Mouse (Mus musculus) forebrain, postnatal 0 days (tissue): ENCODE measurements around the gene Olfr467. TPM values are rescaled to one million over a fixed set of nuclear protein-coding genes. Genes with fewer than 3 reads are reported as not detected.
"Not testable (repeated sequence)": the region's sequence is repeated elsewhere in the genome, so short reads cannot be mapped to it uniquely, and the experiment has no call there.

Source experiments
- ATAC-seq: fragments of 200-750 bp; cut with Nextera tagmentation; 2 replicates; pipeline ENCODE4 v1.8.0; 2017; ENCODE audit warnings: mild to moderate bottlenecking, moderate library complexity
- DNase-seq: peaks from one replicate; pipeline ENCODE4 v3.0.0-alpha.2; 2015
- H3K27ac ChIP-seq: fragments of 300-500 bp; sonication (generic); 2 replicates; pipeline ENCODE4 v1.5.1; 2014; ENCODE audit warnings: low read depth, mild to moderate bottlenecking, antibody characterized with exemption, low read length, moderate library complexity, mixed read lengths
- H3K27me3 ChIP-seq: fragments of 300-500 bp; sonication (generic); 2 replicates; pipeline ENCODE4 v1.6.1; 2014; ENCODE audit warnings: mild to moderate bottlenecking, low read length, mixed read lengths; ENCODE audit not compliant: insufficient read depth
- H3K36me3 ChIP-seq: fragments of 300-500 bp; sonication (generic); 2 replicates; pipeline ENCODE4 v1.6.1; 2014; ENCODE audit warnings: mild to moderate bottlenecking, moderate library complexity; ENCODE audit not compliant: insufficient read depth
- H3K4me1 ChIP-seq: fragments of 300-500 bp; sonication (generic); 2 replicates; pipeline ENCODE4 v1.6.1; 2014; ENCODE audit warnings: antibody characterized with exemption; ENCODE audit not compliant: insufficient read depth
- H3K4me2 ChIP-seq: fragments of 300-500 bp; sonication (generic); 2 replicates; pipeline ENCODE4 v1.6.1; 2014; ENCODE audit warnings: low read depth, mild to moderate bottlenecking, moderate library complexity
- H3K4me3 ChIP-seq: fragments of 300-500 bp; sonication (generic); 2 replicates; pipeline ENCODE4 v1.5.1; 2014; ENCODE audit warnings: low read depth, low read length, mixed read lengths
- H3K9ac ChIP-seq: fragments of 300-500 bp; sonication (generic); 2 replicates; pipeline ENCODE4 v1.6.1; 2014; ENCODE audit warnings: mild to moderate bottlenecking
- H3K9me3 ChIP-seq: fragments of 300-500 bp; sonication (generic); 2 replicates; pipeline ENCODE4 v1.6.1; 2016; ENCODE audit warnings: low read length
- CTCF ChIP-seq: sonication (generic); IDR thresholded peaks from 2 replicates; pipeline ENCODE4 v1.5.1; 2016; ENCODE audit warnings: antibody characterized with exemption, control low read depth, low read depth
- WGBS: fragments of 180-500 bp; shearing (Covaris S2); extraction: QIAGEN DNeasy Blood & Tissue Kit; methylation state at CpG from one replicate; pipeline ENCODE4 v1.1.7; 2014; 5-methylcytosine and 5-hydroxymethylcytosine counted together
- polyA plus RNA-seq: library from polyadenylated mRNA; unstranded; fragments of >200 nt; fragmentation: Nextera tagmentation; extraction: Ambion mirVana; gene quantifications from 2 replicates; pipeline ENCODE4 v1.2.1, GENCODE M21; 2015
- total RNA-seq: library from RNA; depleted of rRNA; stranded (reverse); fragments of >200 nt; gene quantifications from 2 replicates; pipeline ENCODE4 v1.2.3, GENCODE M21; 2014; rRNA removed

Olfr467 gene
- total and polyA plus RNA-seq, 2 experiments from 2014 or later = not detected

GRCm38 (mm10) chr7:107802138-107802537 is 9.9 kb upstream of the Olfr467 start:
- no peaks in the 10 kb centered on the region for H3K36me3 ChIP-seq
- no peaks in the 10 kb centered on the region for H3K4me1 ChIP-seq
- H3K9me3 ChIP-seq = no peaks in the 10 kb centered on the region
- H3K4me3 ChIP-seq = no peak overlapping the region
- no peak overlapping the region for H3K4me2 ChIP-seq
- 81% methylated on average over 3 of the region's 3 CpGs for WGBS
- no peaks in the 10 kb centered on the region for H3K27me3 ChIP-seq
- no peak for ATAC-seq
- H3K9ac ChIP-seq = no peak overlapping the region
- no peak for DNase-seq
- no peak overlapping the region for H3K27ac ChIP-seq
- no peak for TF ChIP-seq CTCF

- Histone ChIP-seq H3K4me1 (no peaks in the 10 kb centered on the region), H3K4me2 (no peak overlapping the region), H3K27ac (no peak overlapping the region), H3K4me3 (no peak overlapping the region), H3K36me3 (no peaks in the 10 kb centered on the region), H3K9ac (no peak overlapping the region), H3K9me3 (no peaks in the 10 kb centered on the region), H3K27me3 (no peaks in the 10 kb centered on the region)
- ATAC-seq = no peak
- no peak for DNase-seq
- TF ChIP-seq CTCF = peak; percentile 21; the same call in 1 of the 2 replicates
Observed at GRCm38 (mm10) chr7:107819442-107819841, 7.4 kb downstream of the Olfr467 start.

- H3K4me3 ChIP-seq, H3K9me3 ChIP-seq, H3K27me3 ChIP-seq, ATAC-seq, H3K9ac ChIP-seq, H3K36me3 ChIP-seq, H3K4me2 ChIP-seq, H3K4me1 ChIP-seq, H3K27ac ChIP-seq, DNase-seq: not testable (repeated sequence)
- 73% methylated on average over 2 of the region's 2 CpGs for WGBS
Observed at GRCm38 (mm10) chr7:107823867-107824266, 11.8 kb downstream of the Olfr467 start.

DNA sequence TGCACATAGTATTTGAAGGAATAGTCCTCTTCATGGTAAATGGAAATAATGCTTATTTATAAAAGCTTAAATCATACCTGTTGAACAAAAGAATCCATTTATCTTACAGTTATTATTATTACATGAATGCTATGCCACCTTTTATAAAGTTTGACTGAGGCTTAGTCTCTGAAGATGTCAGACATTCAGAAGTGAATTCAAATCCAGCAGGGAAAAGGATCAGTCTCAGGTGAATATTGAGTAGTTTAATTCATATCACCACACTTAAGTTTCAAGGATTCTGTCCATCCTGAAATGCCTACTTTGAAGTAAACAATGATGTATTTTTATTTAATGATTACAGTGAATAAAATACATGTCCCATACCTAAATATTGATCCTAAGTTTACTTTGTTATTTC is 13.4 kb downstream of the Olfr467 start, which contains the start of gene Olfr469:
Gene Olfr469, minus strand, starts transcription at position 101 of the 400 bp plus-strand sequence.
- not testable (repeated sequence) for ATAC-seq, H3K27me3 ChIP-seq, DNase-seq

DNA sequence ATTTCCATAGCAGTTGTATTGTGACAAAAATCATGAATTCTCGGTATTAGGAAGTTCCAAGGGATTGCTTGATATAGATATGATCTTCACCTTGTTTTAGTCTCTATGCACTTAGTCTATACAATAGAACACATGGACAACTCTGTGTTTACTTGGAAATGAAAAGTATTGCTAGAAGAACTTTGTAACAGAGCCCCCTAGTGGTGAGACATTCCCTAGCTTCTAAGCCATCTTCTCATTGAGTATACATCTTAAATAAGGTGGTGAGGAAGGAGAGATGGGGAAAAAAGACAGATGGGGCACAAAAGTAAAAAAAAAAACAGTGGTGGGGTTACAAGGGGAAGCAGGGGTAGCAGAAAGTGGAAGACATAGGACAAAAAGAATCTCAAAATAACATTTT is 29.7 kb downstream of the Olfr467 start:
- Histone ChIP-seq H3K4me2 (no peak overlapping the region), H3K27me3 (no peaks in the 10 kb centered on the region), H3K27ac (no peak overlapping the region), H3K9ac (no peak overlapping the region), H3K4me1 (no peaks in the 10 kb centered on the region), H3K9me3 (no peaks in the 10 kb centered on the region), H3K36me3 (no peaks in the 10 kb centered on the region), H3K4me3 (no peak overlapping the region)
- peak; percentile 37 for TF ChIP-seq CTCF
- ATAC-seq (no peak), DNase-seq (no peak)
- WGBS = 84% methylated on average over 1 of the region's 1 CpGs

More for the DNA sequence above, 13.4 kb downstream of the Olfr467 start, which contains the start of gene Olfr469:
- not testable (repeated sequence) for H3K4me1 ChIP-seq, H3K4me2 ChIP-seq, H3K9me3 ChIP-seq, H3K9ac ChIP-seq, H3K36me3 ChIP-seq, H3K27ac ChIP-seq, H3K4me3 ChIP-seq

- not testable (repeated sequence) for H3K4me2 ChIP-seq, H3K4me3 ChIP-seq, H3K4me1 ChIP-seq, H3K9ac ChIP-seq, DNase-seq, H3K27me3 ChIP-seq, ATAC-seq, H3K36me3 ChIP-seq, H3K27ac ChIP-seq, H3K9me3 ChIP-seq
- 83% methylated on average over 1 of the region's 1 CpGs for WGBS
Observed at GRCm38 (mm10) chr7:107847390-107847789, 35.3 kb downstream of the Olfr467 start, which contains the start of gene Olfr470. Gene Olfr470, minus strand, starts transcription at chr7:107847490.

Other genes starting within 250 kb of the Olfr467 start
- 2.0 and 3.1 TPM in 2 replicates for gene Olfml1, start 244.8 kb upstream of the Olfr467 start, total RNA-seq
- gene Olfml1, start 244.8 kb upstream of the Olfr467 start, polyA plus RNA-seq = 5.6 and 6.3 TPM in 2 replicates
- 2.8 and 3.1 TPM in 2 replicates for gene Ppfibp2, start 217.1 kb upstream of the Olfr467 start, total RNA-seq
- gene Ppfibp2, start 217.1 kb upstream of the Olfr467 start, polyA plus RNA-seq = 1.2 TPM in 2 replicates
- not detected in 2 replicates for gene 5330417H12Rik, start 187.1 kb upstream of the Olfr467 start, total RNA-seq
- gene 5330417H12Rik, start 187.1 kb upstream of the Olfr467 start, polyA plus RNA-seq = not detected in 2 replicates
- 0.15 TPM in 1 of 2 replicates, not detected in the other for gene Cyb5r2, start 54.2 kb upstream of the Olfr467 start, total RNA-seq
- 0.18 TPM in 1 of 2 replicates, not detected in the other for gene Cyb5r2, start 54.2 kb upstream of the Olfr467 start, polyA plus RNA-seq
- not detected in 2 replicates for gene Ovch2, start 11.1 kb upstream of the Olfr467 start, total RNA-seq
- not detected in 2 replicates for gene Ovch2, start 11.1 kb upstream of the Olfr467 start, polyA plus RNA-seq
- gene Olfr469, start 13.3 kb downstream of the Olfr467 start, total RNA-seq = not detected in 2 replicates
- gene Olfr469, start 13.3 kb downstream of the Olfr467 start, polyA plus RNA-seq = not detected in 2 replicates
- gene Olfr470, start 35.2 kb downstream of the Olfr467 start, total RNA-seq = not detected in 2 replicates
- gene Olfr470, start 35.2 kb downstream of the Olfr467 start, polyA plus RNA-seq = not detected in 2 replicates
- gene Olfr472, start 85.6 kb downstream of the Olfr467 start, total RNA-seq = not detected in 2 replicates
- gene Olfr472, start 85.6 kb downstream of the Olfr467 start, polyA plus RNA-seq = not detected in 2 replicates
- gene Olfr473, start 118.2 kb downstream of the Olfr467 start, total RNA-seq = not detected in 2 replicates
- not detected in 2 replicates for gene Olfr473, start 118.2 kb downstream of the Olfr467 start, polyA plus RNA-seq
- gene Olfr474, start 142.4 kb downstream of the Olfr467 start, total RNA-seq = not detected in 2 replicates
- gene Olfr474, start 142.4 kb downstream of the Olfr467 start, polyA plus RNA-seq = not detected in 2 replicates
- gene Olfr476, start 152.5 kb downstream of the Olfr467 start, total RNA-seq = not detected in 2 replicates
- gene Olfr476, start 152.5 kb downstream of the Olfr467 start, polyA plus RNA-seq = not detected in 2 replicates
- not detected in 2 replicates for gene Olfr477, start 174.4 kb downstream of the Olfr467 start, total RNA-seq
- not detected in 2 replicates for gene Olfr477, start 174.4 kb downstream of the Olfr467 start, polyA plus RNA-seq
- not detected in 2 replicates for gene Olfr478, start 221.7 kb downstream of the Olfr467 start, total RNA-seq
- gene Olfr478, start 221.7 kb downstream of the Olfr467 start, polyA plus RNA-seq = not detected in 2 replicates
- gene Olfr479, start 238.4 kb downstream of the Olfr467 start, total RNA-seq = not detected in 2 replicates
- gene Olfr479, start 238.4 kb downstream of the Olfr467 start, polyA plus RNA-seq = not detected in 2 replicates